Mouse (Mus musculus) heart, embryonic 11.5 days (tissue): ENCODE results near the gene Tusc2. TPM values are rescaled to one million over a fixed set of nuclear protein-coding genes. Genes with fewer than 3 reads are reported as not detected.

Experiments used
- ATAC-seq: fragments of 200-750 bp; cut with Nextera tagmentation; replicated peaks from 2 replicates; pipeline ENCODE4 v1.8.0; 2017; ENCODE audit warnings: moderate library complexity; ENCODE audit not compliant: insufficient number of reproducible peaks, low FRiP score, low TSS enrichment
- H3K27ac ChIP-seq: fragments of 300-500 bp; sonication (generic); 2 replicates; pipeline ENCODE4 v1.5.1; 2014; ENCODE audit warnings: mild to moderate bottlenecking, low read depth, low read length
- H3K27me3 ChIP-seq: fragments of 300-500 bp; sonication (generic); 2 replicates; pipeline ENCODE4 v1.6.1; 2014; ENCODE audit warnings: mild to moderate bottlenecking, low read length, mixed read lengths; ENCODE audit not compliant: control insufficient read depth, insufficient read depth
- H3K36me3 ChIP-seq: fragments of 300-500 bp; sonication (generic); 2 replicates; pipeline ENCODE4 v1.6.1; 2014; ENCODE audit warnings: mild to moderate bottlenecking, low read length, moderate library complexity, mixed read lengths; ENCODE audit not compliant: control insufficient read depth, insufficient read depth
- H3K4me1 ChIP-seq: fragments of 300-500 bp; sonication (generic); 2 replicates; pipeline ENCODE4 v1.6.1; 2014; ENCODE audit warnings: low read length; ENCODE audit not compliant: control insufficient read depth, insufficient read depth
- H3K4me2 ChIP-seq: fragments of 300-500 bp; sonication (generic); 2 replicates; pipeline ENCODE4 v1.6.1; 2014; ENCODE audit warnings: mild to moderate bottlenecking, moderate library complexity
- H3K4me3 ChIP-seq: fragments of 300-500 bp; sonication (generic); 2 replicates; pipeline ENCODE4 v1.5.1; 2014; ENCODE audit warnings: low read depth, low read length
- H3K9ac ChIP-seq: fragments of 300-500 bp; sonication (generic); 2 replicates; pipeline ENCODE4 v1.6.1; 2014; ENCODE audit warnings: mild to moderate bottlenecking, low read depth, low read length, moderate library complexity
- H3K9me3 ChIP-seq: fragments of 300-500 bp; sonication (generic); replicated peaks from 2 replicates; pipeline ENCODE4 v1.6.1; 2016; ENCODE audit warnings: low read length; ENCODE audit not compliant: control insufficient read depth
- WGBS: fragments of 180-500 bp; shearing (Covaris S2); extraction: QIAGEN DNeasy Blood & Tissue Kit; methylation state at CpG from one replicate; pipeline ENCODE4 v1.1.7; 2014; ENCODE audit not compliant: insufficient replicate concordance; 5-methylcytosine and 5-hydroxymethylcytosine counted together
- polyA plus RNA-seq: library from polyadenylated mRNA; unstranded; fragments of >200 nt; fragmentation: Nextera tagmentation; extraction: Ambion mirVana; gene quantifications from 2 replicates; pipeline ENCODE4 v1.2.1, GENCODE M21; 2014

Tusc2 gene
- polyA plus RNA-seq, 1 experiment from 2014 or later: 63.3 TPM

DNA sequence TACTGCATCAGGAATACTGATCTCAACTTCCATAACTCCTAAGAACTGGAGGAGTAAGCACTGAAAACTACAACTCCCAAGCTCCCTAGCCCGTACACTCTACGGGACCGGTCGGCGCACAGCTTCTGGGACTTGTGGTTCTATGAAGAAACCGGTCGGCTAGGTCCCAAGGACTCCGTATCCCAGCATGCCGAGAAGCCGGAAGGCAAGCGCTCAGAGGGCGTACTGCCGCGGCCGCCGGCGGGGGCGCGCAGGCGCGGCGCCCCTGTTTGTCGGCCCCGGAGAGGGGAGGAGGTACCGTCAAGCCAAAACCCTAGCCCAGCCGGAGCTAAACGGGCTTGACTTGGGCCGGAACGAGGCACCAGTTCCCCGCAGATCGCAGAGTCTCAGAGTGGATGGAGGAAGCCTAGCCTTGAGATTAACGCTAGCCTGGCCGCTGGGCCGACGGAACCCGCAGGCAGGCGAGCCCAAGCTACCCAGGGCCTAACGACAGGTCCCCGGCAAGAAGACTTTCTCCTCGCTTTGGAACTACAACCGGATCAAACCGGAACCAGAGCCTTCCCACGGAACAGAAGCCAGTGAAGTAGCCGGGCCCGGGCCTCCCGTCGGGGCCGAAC is 29.2 kb upstream of the Tusc2 start, which contains the start of gene Tmem115:
TSS of gene Tmem115 (plus strand) at position 155 of the 617 bp plus-strand sequence.
- Histone ChIP-seq H3K9ac (peak within 1 kb of the TSS; percentile 94), H3K9me3 (no peaks in the 10 kb centered on the region), H3K27me3 (peaks cover 4% of the 10 kb centered on the region; the same call in 1 of the 2 replicates), H3K27ac (peak within 1 kb of the TSS; percentile 64), H3K36me3 (0 out of 2 replicates have a peak, but pooled peaks cover 2% of the 10 kb centered on the region), H3K4me3 (peak within 1 kb of the TSS; percentile 92), H3K4me1 (peaks cover 25% of the 10 kb centered on the region), H3K4me2 (peak within 1 kb of the TSS; percentile 93)
- 1% methylated on average over 48 of the region's 48 CpGs for WGBS
- peak; percentile 94 for ATAC-seq

DNA sequence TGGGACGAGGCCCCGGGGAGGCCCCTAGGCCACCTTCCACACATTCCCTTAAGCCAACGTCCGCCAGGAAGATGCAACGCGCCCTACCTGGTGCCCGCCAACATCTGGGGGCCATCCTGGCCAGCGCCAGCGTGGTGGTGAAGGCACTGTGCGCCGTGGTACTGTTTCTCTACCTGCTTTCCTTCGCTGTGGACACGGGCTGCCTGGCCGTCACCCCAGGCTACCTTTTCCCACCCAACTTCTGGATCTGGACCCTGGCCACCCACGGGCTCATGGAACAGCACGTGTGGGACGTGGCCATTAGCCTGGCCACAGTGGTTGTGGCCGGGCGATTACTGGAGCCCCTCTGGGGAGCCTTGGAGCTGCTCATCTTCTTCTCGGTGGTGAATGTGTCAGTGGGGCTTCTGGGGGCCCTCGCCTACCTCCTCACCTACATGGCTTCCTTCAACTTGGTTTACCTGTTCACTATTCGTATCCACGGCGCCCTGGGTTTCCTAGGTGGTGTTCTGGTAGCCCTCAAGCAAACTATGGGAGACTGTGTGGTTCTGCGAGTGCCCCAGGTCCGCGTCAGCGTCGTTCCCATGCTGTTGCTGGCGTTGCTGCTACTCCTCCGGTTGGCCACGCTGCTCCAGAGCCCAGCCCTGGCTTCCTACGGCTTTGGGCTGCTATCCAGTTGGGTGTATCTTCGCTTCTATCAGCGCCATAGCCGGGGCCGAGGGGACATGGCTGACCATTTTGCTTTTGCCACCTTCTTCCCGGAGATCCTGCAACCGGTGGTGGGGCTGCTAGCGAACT is 28.4 kb upstream of the Tusc2 start:
- peaks cover 4% of the 10 kb centered on the region; the same call in 1 of the 2 replicates for H3K27me3 ChIP-seq
- ATAC-seq: 0 out of 2 replicates have a peak, but pooled peaks have one; percentile 14
- under 1% methylated on average over 40 of the region's 40 CpGs for WGBS
- peak overlapping the region; percentile 64 for H3K27ac ChIP-seq
- 0 out of 2 replicates have a peak, but pooled peaks cover 8% of the 10 kb centered on the region for H3K36me3 ChIP-seq
- peak overlapping the region; percentile 92 for H3K4me3 ChIP-seq
- H3K4me1 ChIP-seq: peaks cover 25% of the 10 kb centered on the region
- H3K9me3 ChIP-seq: no peaks in the 10 kb centered on the region
- peak overlapping the region; percentile 93 for H3K4me2 ChIP-seq
- H3K9ac ChIP-seq: peak overlapping the region; percentile 94

DNA sequence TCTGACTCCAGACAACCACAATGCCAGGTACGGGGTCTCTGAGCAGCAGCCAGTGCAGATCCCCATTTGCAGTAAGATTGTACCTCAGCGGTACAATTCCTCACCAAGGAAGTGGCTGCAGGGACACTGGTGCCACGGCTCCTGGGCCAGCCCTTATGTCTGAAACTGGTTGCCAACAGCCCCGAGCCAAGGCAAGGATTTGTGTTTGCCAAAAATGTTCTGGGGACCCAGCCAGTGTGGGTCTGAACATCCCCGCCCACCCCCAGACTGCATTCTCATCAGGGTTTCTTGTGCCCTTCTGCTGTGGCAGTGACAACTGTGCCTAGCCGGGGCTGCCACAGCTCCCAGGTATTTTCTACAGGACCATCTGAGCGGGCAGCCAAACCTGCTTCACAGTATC is 24.8 kb upstream of the Tusc2 start:
- ATAC-seq: no peak
- H3K4me1 ChIP-seq: peaks cover 40% of the 10 kb centered on the region
- no peaks in the 10 kb centered on the region for H3K9me3 ChIP-seq
- no peak overlapping the region for H3K4me3 ChIP-seq
- no peak overlapping the region for H3K27ac ChIP-seq
- 0 out of 2 replicates have a peak, but pooled peaks cover 9% of the 10 kb centered on the region for H3K36me3 ChIP-seq
- 95% methylated on average over 7 of the region's 7 CpGs for WGBS
- H3K9ac ChIP-seq: no peak overlapping the region
- no peak overlapping the region for H3K4me2 ChIP-seq
- no peaks in the 10 kb centered on the region for H3K27me3 ChIP-seq

DNA sequence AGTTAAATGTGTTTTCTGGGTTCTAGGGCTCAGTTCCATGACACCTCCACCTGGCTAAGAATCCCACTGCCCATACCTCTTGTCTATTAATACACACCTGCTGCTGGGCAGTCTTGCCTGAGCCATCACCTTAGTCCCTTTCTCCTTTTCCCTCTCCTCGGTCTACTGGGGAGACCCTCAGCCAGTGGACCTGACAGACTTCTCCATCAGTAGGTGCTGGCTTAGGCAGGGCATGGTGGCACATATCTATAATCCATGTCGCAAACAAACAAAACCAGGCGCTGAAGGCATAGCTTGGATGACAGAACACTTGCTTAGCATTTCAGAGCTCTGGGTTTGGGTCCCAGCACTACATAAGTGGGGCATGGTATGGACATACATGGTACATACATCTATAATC is 24.3 kb upstream of the Tusc2 start:
- WGBS: 94% methylated on average over 3 of the region's 3 CpGs
- Histone ChIP-seq H3K27ac (no peak overlapping the region), H3K4me3 (no peak overlapping the region), H3K9me3 (no peaks in the 10 kb centered on the region), H3K36me3 (0 out of 2 replicates have a peak, but pooled peaks cover 9% of the 10 kb centered on the region), H3K9ac (no peak overlapping the region), H3K27me3 (no peaks in the 10 kb centered on the region), H3K4me1 (peaks cover 40% of the 10 kb centered on the region), H3K4me2 (no peak overlapping the region)
- ATAC-seq: no peak

DNA sequence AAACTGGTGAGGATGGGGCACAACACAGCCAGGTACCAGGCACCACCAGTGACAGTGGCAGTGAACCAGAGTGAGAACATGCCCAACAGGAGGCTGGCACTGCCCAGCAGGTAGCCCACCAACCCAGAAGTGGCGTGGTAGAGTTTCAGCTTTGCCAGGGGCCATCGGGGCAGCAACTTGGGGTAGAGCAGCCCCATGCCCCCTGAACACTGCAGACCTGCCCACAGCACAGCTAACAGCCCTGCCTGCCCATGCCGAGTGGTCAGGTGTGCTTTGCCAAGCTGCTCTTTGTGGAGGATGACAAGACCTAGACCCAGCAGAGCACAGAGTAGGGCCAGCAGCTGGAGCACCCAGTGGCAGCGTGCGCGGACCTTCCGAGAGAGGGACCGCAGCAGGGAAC is 23.1 kb upstream of the Tusc2 start:
- ATAC-seq: no peak
- no peak overlapping the region for H3K4me3 ChIP-seq
- H3K4me2 ChIP-seq: no peak overlapping the region
- 0 out of 2 replicates have a peak, but pooled peaks cover 9% of the 10 kb centered on the region for H3K36me3 ChIP-seq
- H3K27ac ChIP-seq: no peak overlapping the region
- H3K9me3 ChIP-seq: no peaks in the 10 kb centered on the region
- 91% methylated on average over 8 of the region's 8 CpGs for WGBS
- H3K4me1 ChIP-seq: peaks cover 40% of the 10 kb centered on the region
- H3K27me3 ChIP-seq: no peaks in the 10 kb centered on the region
- no peak overlapping the region for H3K9ac ChIP-seq

DNA sequence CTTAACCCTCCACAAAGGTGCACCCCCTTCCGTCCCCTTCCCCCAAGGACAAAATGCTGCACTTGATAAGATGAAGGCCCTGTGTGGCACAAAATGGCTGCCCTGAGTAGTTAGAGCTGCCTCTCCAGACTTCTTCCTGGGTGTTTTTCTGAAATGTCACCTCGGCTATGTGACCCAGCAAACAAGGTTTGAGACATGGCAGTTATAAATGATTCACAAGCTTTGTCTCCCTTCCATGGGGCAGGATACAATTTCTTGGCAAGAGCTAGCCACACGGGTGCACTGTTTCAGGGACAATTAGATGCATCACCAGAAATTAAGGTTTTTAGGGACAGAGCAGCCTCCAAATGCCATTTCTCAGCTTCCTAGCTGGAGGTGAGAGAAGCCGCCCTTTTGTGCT is 22.6 kb upstream of the Tusc2 start:
- H3K9me3 ChIP-seq: no peaks in the 10 kb centered on the region
- H3K9ac ChIP-seq: no peak overlapping the region
- peaks cover 36% of the 10 kb centered on the region for H3K4me1 ChIP-seq
- no peak overlapping the region for H3K27ac ChIP-seq
- H3K4me2 ChIP-seq: no peak overlapping the region
- WGBS: 74% methylated on average over 4 of the region's 4 CpGs
- 0 out of 2 replicates have a peak, but pooled peaks cover 9% of the 10 kb centered on the region for H3K36me3 ChIP-seq
- no peak overlapping the region for H3K4me3 ChIP-seq
- ATAC-seq: no peak
- H3K27me3 ChIP-seq: no peaks in the 10 kb centered on the region

DNA sequence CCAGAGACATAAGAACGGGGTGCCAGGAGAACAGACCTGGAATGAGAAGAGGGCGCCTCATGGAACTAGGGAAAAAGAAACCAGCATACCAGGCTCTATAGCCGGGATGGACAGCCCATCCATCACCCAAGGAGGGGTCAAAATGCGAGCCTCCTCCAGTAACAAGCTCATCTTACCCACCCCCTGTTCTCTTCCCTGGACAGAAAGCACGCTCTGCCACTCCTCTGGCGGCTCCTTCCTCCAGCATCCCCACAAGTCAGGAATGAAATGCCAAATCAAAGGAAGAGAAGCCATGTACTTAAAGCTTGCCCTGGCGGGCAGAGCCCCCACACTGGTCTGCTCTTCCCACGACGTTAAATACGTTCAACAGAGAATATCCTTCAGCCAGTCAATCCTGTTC is 22.1 kb upstream of the Tusc2 start:
- H3K4me2 ChIP-seq: peak overlapping the region; percentile 73
- no peaks in the 10 kb centered on the region for H3K9me3 ChIP-seq
- H3K4me3 ChIP-seq: peak overlapping the region; percentile 60
- 0 out of 2 replicates have a peak, but pooled peaks cover 9% of the 10 kb centered on the region for H3K36me3 ChIP-seq
- WGBS: 36% methylated on average over 10 of the region's 10 CpGs
- peaks cover 30% of the 10 kb centered on the region for H3K4me1 ChIP-seq
- no peaks in the 10 kb centered on the region for H3K27me3 ChIP-seq
- H3K27ac ChIP-seq: no peak overlapping the region
- ATAC-seq: no peak
- peak overlapping the region; percentile 11; the same call in 1 of the 2 replicates for H3K9ac ChIP-seq

DNA sequence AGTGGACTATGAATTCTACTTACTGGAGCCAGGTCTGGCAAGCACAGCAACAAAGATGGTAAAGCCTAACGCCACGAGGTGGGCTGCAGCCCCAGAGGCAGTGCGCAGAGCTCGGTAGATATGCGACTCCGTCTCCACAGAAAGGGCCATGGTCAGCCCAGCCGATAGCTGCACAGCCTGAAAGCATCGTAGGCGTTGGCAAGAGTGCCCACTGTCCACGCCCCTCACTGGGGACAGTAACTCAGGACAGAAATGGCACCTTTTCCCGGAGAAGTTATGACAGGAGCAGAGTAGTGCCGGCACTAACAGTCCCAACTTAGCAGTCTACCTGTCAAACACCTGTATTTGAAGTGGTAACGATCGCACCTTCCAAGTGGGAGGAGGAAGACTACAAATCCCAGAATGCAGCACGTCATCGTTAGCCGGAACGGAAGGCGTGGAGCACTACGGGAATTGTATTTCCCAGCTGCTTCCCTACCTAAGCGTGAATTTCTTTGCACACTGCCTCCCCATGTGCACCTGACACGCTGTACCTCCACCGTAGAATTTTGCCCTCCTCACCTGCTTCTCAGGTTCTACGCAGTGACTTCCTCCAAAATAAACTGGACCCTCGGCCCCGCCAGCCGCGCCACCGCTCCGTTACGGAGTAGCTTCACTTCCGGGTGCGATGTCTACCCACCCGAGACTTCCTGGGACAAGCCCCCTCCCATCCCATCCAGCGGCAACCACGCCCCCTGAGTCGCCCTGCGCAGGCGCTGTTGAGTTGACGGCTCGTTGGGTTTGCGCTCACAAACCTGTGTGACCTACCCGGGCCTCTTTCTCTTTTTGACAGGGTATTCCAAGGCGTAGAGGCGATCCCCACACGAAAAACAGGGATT is 21.3 kb upstream of the Tusc2 start, which contains the start of the genes Cyb561d2 and Nprl2:
TSS of gene Cyb561d2 (minus strand) at position 720 of the 878 bp plus-strand sequence.
TSS of gene Nprl2 (plus strand) at position 753 of the 878 bp plus-strand sequence.
- ATAC-seq: peak; percentile 81
- 0 out of 2 replicates have a peak, but pooled peaks cover 9% of the 10 kb centered on the region for H3K36me3 ChIP-seq
- peak within 1 kb of the TSS; percentile 73 for H3K4me2 ChIP-seq
- H3K9ac ChIP-seq: peak within 1 kb of the TSS; percentile 67
- H3K27ac ChIP-seq: no peak within 1 kb of the TSS
- H3K4me3 ChIP-seq: peak within 1 kb of the TSS; percentile 60
- H3K27me3 ChIP-seq: no peaks in the 10 kb centered on the region
- H3K9me3 ChIP-seq: no peaks in the 10 kb centered on the region
- under 1% methylated on average over 46 of the region's 46 CpGs for WGBS
- H3K4me1 ChIP-seq: peaks cover 23% of the 10 kb centered on the region
